Mouse (Mus musculus): ENCODE results near the gene Tead1.

DNA sequence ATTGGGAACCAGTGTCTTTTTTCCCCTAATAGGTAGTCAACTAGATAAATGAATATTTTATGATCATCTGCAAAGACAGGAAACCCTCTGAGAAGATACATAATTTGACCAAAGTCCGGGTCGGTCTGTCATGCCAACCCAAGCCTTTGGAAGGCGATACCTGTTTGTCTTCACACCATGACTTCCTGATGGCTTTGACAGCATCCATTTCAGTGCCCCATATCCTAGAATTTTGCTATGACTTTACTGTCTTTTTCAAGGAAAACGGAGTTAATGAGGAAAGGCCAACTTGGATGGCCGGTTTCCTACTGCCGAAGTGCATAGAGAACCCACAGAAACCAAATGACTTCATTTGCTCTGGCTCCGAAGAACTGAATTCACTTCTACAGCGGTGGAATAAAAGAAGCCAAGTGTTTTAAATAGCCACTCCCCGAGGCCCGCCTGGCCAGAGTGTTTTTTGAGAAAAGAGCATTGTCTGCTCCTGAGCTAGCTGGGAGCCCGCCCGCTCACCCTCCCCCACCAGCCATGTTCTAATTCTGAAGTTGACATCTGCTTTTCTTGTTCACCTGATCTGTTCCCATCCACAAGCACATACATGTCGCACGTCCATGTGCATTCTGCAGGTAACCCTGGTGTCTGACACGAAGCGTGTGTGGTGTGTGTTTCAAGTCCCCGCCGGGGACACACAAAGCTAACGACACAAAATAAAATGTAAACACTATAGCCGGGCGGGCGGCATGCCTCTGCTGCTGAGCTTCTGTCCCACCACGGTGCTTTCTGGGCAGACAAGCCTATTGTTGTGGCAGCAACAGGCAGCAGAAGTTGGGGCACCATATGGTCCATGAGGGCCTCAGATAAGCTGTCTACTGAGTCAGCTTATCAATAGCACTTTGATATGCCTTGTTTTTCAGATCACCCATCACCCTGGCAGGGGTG is 5.8 kb downstream of the Tead1 start:
- TF ChIP-seq CTCF (IDR thresholded peaks at IDR 0.05) (no peak), POLR2A (IDR thresholded peaks at IDR 0.05; ENCODE audit: insufficient read depth, low read depth, low read length) (no peak)

Data from heart, adult 2 months (tissue).